Mouse (Mus musculus) liver, postnatal 0 days (tissue): ENCODE results near the gene Cux1.

Source experiments
- CTCF ChIP-seq: sonication (generic); IDR thresholded peaks from 2 replicates; pipeline ENCODE4 v1.5.1; 2016; ENCODE audit warnings: antibody characterized with exemption, low read depth
- EP300 ChIP-seq: IDR thresholded peaks from 2 replicates; pipeline ENCODE4 v1.6.1; 2016; ENCODE audit warnings: antibody characterized with exemption, low read depth, mild to moderate bottlenecking

DNA sequence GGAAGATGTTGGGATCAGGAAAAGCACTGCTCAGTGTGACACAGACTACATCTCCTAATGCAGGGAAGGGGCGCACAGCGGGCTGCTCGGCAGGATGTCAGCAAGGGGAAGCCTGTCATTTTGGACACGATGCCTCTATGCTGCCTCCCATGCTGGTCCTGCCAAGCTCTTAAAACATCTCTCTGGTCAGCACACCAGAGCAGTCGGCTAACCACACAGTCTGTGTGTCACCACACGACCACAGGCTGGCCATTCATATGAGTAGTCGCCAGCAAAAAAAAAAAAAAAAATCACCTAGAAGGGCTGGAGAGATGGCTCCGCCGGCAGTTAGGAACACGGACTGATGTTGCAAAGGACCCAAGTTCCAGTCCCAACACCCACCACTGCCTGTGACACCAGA is 10.9 kb upstream of the Cux1 start:
- TF ChIP-seq EP300 (no peak), CTCF (no peak)
